Mouse (Mus musculus) layer of hippocampus, postnatal 36 days (tissue): ENCODE measurements at regions not wholly inside any gene's neighbourhood (a gene's known extent, or its start where the extent isn't known, plus 50 kb on each side); places are given as distances from the start of the nearest gene placed in this dataset.
A peak's percentile ranks its signal among the peaks of the same experiment; 100 is the strongest.

Experiments
- DNase-seq, 2 experiments: peaks; one replicate each; pipeline ENCODE4 v3.0.0; 2022

- DNase-seq: no peak
Observed at GRCm38 (mm10) chr11:52634189-52634588, 130.2 kb upstream of the Fstl4 start.

- DNase-seq: peak; percentile 60 to 73
Observed at GRCm38 (mm10) chr11:52635716-52636389, 128.6 kb upstream of the Fstl4 start.

- no peak for DNase-seq
Observed at GRCm38 (mm10) chr11:52638939-52639338, 125.5 kb upstream of the Fstl4 start.

- peak in 1 of 2 experiments; percentile 28 for DNase-seq
Observed at GRCm38 (mm10) chr11:52641725-52642338, 122.6 kb upstream of the Fstl4 start.

GRCm38 (mm10) chr11:52644081-52644768 lies 120.2 kb upstream of the Fstl4 start:
- DNase-seq: no peak

- no peak for DNase-seq
Observed at GRCm38 (mm10) chr11:52648176-52648839, 116.1 kb upstream of the Fstl4 start.

GRCm38 (mm10) chr11:52648849-52649400 lies 115.5 kb upstream of the Fstl4 start:
- no peak for DNase-seq

GRCm38 (mm10) chr11:52654640-52655039 lies 109.8 kb upstream of the Fstl4 start:
- DNase-seq: peak; percentile 28 to 40

GRCm38 (mm10) chr11:52655720-52656474 lies 108.5 kb upstream of the Fstl4 start:
- no peak for DNase-seq

- DNase-seq: no peak
Observed at GRCm38 (mm10) chr11:52661234-52661633, 103.2 kb upstream of the Fstl4 start.

GRCm38 (mm10) chr11:52661894-52662593 lies 102.4 kb upstream of the Fstl4 start:
- no peak for DNase-seq

GRCm38 (mm10) chr11:52665343-52665742 lies 99.1 kb upstream of the Fstl4 start:
- no peak for DNase-seq

- DNase-seq: no peak
Observed at GRCm38 (mm10) chr11:52675022-52675421, 89.4 kb upstream of the Fstl4 start.

GRCm38 (mm10) chr11:52678259-52678658 lies 86.2 kb upstream of the Fstl4 start:
- no peak for DNase-seq

GRCm38 (mm10) chr11:52685436-52685835 lies 79.0 kb upstream of the Fstl4 start:
- DNase-seq: no peak

GRCm38 (mm10) chr11:52692701-52693100 lies 71.7 kb upstream of the Fstl4 start:
- no peak for DNase-seq

GRCm38 (mm10) chr11:52701682-52702081 lies 62.8 kb upstream of the Fstl4 start:
- no peak for DNase-seq

GRCm38 (mm10) chr11:52703391-52703790 lies 61.0 kb upstream of the Fstl4 start:
- no peak for DNase-seq
